Mouse (Mus musculus) embryonic facial prominence, embryonic 14.5 days (tissue): ENCODE measurements around the gene Ccdc86. TPM values are rescaled to one million over a fixed set of nuclear protein-coding genes. Genes with fewer than 3 reads are reported as not detected.
A peak's percentile ranks its signal among the peaks of the same experiment; 100 is the strongest.

ENCODE experiments used
- ATAC-seq: fragments of 200-750 bp; cut with Nextera tagmentation; 2 replicates; pipeline ENCODE4 v1.8.0; 2017; ENCODE audit warnings: low read depth, moderate number of reproducible peaks, moderate TSS enrichment
- DNase-seq: peaks from one replicate; pipeline ENCODE4 v3.0.0-alpha.2; 2015; ENCODE audit warnings: low spot score
- H3K27ac ChIP-seq: fragments of 300-500 bp; sonication (generic); replicated peaks from 2 replicates; pipeline ENCODE4 v1.5.1; 2014; ENCODE audit warnings: low read depth, mild to moderate bottlenecking, low read length, moderate library complexity
- H3K27me3 ChIP-seq: fragments of 300-500 bp; sonication (generic); replicated peaks from 2 replicates; pipeline ENCODE4 v1.6.1; 2014; ENCODE audit warnings: low read length; ENCODE audit not compliant: control insufficient read depth, insufficient read depth
- H3K36me3 ChIP-seq: fragments of 300-500 bp; sonication (generic); 2 replicates; pipeline ENCODE4 v1.6.1; 2014; ENCODE audit warnings: low read length, mixed read lengths; ENCODE audit not compliant: control insufficient read depth, insufficient read depth
- H3K4me1 ChIP-seq: fragments of 300-500 bp; sonication (generic); 2 replicates; pipeline ENCODE4 v1.6.1; 2014; ENCODE audit warnings: antibody characterized with exemption, low read length; ENCODE audit not compliant: control insufficient read depth, insufficient read depth
- H3K4me2 ChIP-seq: fragments of 300-500 bp; sonication (generic); 2 replicates; pipeline ENCODE4 v1.6.1; 2014; ENCODE audit warnings: low read depth, mild to moderate bottlenecking, low read length, moderate library complexity, mixed read lengths
- H3K4me3 ChIP-seq: fragments of 300-500 bp; sonication (generic); 2 replicates; pipeline ENCODE4 v1.5.1; 2014; ENCODE audit warnings: low read depth, mild to moderate bottlenecking, low read length
- H3K9ac ChIP-seq: fragments of 300-500 bp; sonication (generic); 2 replicates; pipeline ENCODE4 v1.6.1; 2014; ENCODE audit warnings: low read depth, mild to moderate bottlenecking, low read length, moderate library complexity, mixed read lengths
- H3K9me3 ChIP-seq: fragments of 300-500 bp; sonication (generic); 2 replicates; pipeline ENCODE4 v1.6.1; 2016; ENCODE audit warnings: low read length; ENCODE audit not compliant: control insufficient read depth
- WGBS: fragments of 180-500 bp; shearing (Covaris S2); extraction: QIAGEN DNeasy Blood & Tissue Kit; methylation state at CpG from one replicate; pipeline ENCODE4 v1.1.7; 2014; 5-methylcytosine and 5-hydroxymethylcytosine counted together
- polyA plus RNA-seq: library from polyadenylated mRNA; unstranded; fragments of >200 nt; fragmentation: Nextera tagmentation; extraction: Ambion mirVana; gene quantifications from 2 replicates; pipeline ENCODE4 v1.2.1, GENCODE M21; 2014

Gene Ccdc86
- polyA plus RNA-seq, 1 experiment from 2014 or later = 22.4 TPM

DNA sequence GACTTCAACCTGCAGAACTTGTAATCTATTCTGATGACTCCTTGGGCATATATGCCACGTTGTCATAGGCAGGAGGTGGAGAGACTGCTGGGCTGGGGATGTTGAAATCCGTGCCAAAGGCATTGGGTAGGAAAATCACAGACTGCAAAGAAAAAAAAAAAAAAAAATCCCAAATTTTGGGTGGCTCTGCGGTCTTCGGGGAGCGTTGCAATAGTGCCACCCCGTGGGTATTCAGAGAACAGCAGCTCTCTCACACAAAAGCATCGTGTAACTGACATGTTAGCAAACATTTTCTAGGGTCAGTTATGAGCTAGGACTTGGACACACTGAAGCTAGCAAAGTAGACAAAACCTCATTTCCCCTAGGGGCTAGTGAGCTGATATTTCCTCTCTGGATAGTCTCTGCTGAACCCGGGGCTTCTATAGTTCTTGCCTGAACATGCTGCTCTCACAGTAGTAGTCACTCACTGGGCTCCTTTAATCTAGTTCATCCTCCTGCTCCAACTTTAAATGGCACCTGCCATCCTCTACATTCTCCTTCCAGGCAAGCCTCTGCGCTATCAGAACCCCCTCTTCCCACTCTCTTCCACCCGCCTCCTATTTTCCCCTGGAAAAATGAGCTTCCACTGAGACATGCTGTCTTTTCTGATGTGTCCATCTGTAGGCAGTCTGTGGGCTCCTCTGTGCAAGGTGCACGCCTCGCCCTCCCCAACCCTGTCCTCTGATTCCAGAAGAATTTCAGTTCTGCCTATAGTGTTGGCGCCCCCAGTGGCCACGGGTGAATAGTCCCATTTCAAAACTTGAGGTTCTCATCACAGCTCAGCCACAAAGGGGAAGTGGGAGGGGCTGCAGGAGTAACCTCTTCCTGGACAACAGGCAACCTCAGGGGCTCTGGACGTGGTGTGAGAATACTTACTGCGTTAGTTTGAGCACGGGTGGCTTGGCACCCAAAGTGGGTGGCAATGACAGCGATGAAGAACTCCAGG is 30.4 kb upstream of the Ccdc86 start:
- ATAC-seq = no peak
- Histone ChIP-seq H3K4me3 (no peak overlapping the region), H3K9ac (no peak overlapping the region), H3K36me3 (no peaks in the 10 kb centered on the region), H3K4me1 (0 out of 2 replicates have a peak, but pooled peaks cover 5% of the 10 kb centered on the region), H3K4me2 (peak overlapping the region; percentile 13; the same call in 1 of the 2 replicates), H3K27ac (no peak overlapping the region), H3K27me3 (no peaks in the 10 kb centered on the region), H3K9me3 (no peaks in the 10 kb centered on the region)
- 14% methylated on average over 18 of the region's 18 CpGs for WGBS
- DNase-seq = peak; percentile 55

DNA sequence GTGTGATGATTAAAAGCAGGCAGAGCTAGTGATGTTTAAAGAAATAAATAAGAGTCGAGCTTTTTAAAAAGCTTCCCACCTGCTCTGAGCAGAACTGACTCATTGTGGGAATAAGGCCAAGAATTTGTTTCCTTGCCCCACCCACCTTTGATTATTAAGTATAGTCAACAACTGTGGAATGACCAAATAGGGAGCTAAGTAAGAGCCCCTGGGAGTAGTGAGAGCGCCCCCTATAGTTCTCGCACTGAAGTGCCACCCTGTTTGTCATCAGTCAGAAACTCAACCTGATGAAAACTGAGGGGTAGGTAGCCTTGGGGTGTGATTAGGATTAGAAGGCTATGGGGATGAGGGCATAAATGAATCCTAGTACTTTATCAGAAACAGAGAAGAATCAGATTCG is 27.3 kb upstream of the Ccdc86 start:
- ATAC-seq = no peak
- H3K9me3 ChIP-seq = no peaks in the 10 kb centered on the region
- H3K27ac ChIP-seq = no peak overlapping the region
- H3K9ac ChIP-seq = no peak overlapping the region
- H3K4me2 ChIP-seq = no peak overlapping the region
- no peaks in the 10 kb centered on the region for H3K27me3 ChIP-seq
- DNase-seq = peak; percentile 42
- no peak overlapping the region for H3K4me3 ChIP-seq
- 0 out of 2 replicates have a peak, but pooled peaks cover 5% of the 10 kb centered on the region for H3K4me1 ChIP-seq
- 40% methylated on average over 4 of the region's 4 CpGs for WGBS
- H3K36me3 ChIP-seq = no peaks in the 10 kb centered on the region

DNA sequence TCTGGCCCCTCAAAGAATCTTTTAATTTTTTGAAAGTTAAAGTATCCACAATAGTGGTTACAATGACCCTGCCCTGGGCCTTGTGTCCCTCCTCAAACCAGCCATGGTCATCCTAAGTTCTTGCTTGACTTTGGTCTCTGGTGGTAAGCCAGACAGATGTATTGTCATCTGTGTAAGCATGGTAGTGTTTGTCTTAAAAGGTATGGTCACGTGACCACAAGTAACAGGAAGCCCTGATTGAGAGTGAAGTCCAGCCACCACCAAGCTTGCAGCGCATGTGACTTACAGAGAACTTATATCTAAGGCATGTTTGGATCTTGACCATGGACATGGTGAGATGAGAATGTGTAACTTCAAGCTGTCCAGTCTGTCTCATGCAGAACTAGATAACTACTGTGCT is 26.1 kb upstream of the Ccdc86 start:
- no peak overlapping the region for H3K4me2 ChIP-seq
- H3K4me3 ChIP-seq = no peak overlapping the region
- no peak overlapping the region for H3K9ac ChIP-seq
- WGBS = 79% methylated on average over 2 of the region's 2 CpGs
- 0 out of 2 replicates have a peak, but pooled peaks cover 5% of the 10 kb centered on the region for H3K4me1 ChIP-seq
- no peaks in the 10 kb centered on the region for H3K36me3 ChIP-seq
- H3K27ac ChIP-seq = no peak overlapping the region
- no peaks in the 10 kb centered on the region for H3K27me3 ChIP-seq
- no peak for DNase-seq
- no peak for ATAC-seq
- no peaks in the 10 kb centered on the region for H3K9me3 ChIP-seq

DNA sequence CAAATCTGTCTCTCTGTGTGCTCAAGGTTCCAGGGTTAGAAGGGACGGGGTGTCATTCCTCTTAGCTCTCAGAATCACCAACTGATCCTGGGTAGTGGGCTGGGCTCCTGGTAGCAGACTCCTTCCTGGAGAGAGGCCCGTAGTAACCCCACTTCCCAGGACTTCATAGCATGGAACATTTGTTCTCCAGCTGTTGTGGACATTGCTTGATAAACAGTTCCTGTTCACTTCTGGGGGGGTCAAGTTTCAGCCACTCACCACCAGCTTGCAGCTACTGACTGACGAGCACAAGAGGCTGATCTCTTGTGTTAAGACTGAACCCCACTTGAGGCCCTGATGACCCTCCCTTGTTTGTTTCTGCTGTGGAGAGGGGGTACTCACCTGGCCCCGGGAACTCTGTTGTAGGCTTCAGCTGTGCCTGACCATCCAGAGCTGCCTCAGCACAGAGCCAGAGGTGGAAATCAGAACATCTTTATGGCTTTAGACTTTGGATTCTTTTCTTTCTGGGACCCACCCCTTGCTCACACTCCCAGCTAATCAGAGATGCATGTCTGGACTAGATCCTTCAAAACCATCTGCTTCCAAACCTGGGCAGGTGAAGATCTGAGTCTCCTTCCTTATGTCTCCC is 25.3 kb upstream of the Ccdc86 start, which contains the start of gene Ms4a10:
TSS of gene Ms4a10 (minus strand) at position 433 of the 628 bp plus-strand sequence.
- Histone ChIP-seq H3K9me3 (no peaks in the 10 kb centered on the region), H3K27me3 (no peaks in the 10 kb centered on the region), H3K36me3 (no peaks in the 10 kb centered on the region), H3K27ac (no peak within 1 kb of the TSS), H3K9ac (no peak within 1 kb of the TSS), H3K4me3 (no peak within 1 kb of the TSS), H3K4me2 (no peak within 1 kb of the TSS), H3K4me1 (0 out of 2 replicates have a peak, but pooled peaks cover 5% of the 10 kb centered on the region)
- 34% methylated on average over 4 of the region's 4 CpGs for WGBS
- ATAC-seq = peak; percentile 81
- peak; percentile 82 for DNase-seq

DNA sequence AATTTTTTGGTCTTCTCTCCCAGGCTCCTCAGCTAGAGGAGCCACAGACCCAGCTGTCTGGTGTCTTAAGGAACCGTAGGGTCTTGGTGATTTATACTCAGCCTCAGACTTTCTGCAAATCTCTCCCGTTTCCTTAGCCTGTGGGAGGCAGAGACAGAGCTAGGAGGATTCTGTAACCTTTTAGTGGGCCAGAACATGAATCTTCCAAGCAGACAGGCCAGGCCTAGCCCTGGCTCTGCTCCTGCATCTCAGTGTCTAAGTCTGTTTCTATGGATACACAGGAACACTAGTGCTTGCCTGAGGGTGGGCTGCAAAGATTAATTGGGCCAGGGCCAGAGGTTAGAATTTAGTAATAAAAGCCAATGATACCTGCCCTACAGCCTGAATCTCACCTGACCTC is 24.1 kb upstream of the Ccdc86 start:
- Histone ChIP-seq H3K4me1 (0 out of 2 replicates have a peak, but pooled peaks cover 5% of the 10 kb centered on the region), H3K4me2 (no peak overlapping the region), H3K4me3 (no peak overlapping the region), H3K36me3 (no peaks in the 10 kb centered on the region), H3K27ac (no peak overlapping the region), H3K9ac (no peak overlapping the region), H3K9me3 (no peaks in the 10 kb centered on the region), H3K27me3 (no peaks in the 10 kb centered on the region)
- DNase-seq (no peak), ATAC-seq (no peak)
- WGBS = 52% methylated on average over 2 of the region's 2 CpGs

DNA sequence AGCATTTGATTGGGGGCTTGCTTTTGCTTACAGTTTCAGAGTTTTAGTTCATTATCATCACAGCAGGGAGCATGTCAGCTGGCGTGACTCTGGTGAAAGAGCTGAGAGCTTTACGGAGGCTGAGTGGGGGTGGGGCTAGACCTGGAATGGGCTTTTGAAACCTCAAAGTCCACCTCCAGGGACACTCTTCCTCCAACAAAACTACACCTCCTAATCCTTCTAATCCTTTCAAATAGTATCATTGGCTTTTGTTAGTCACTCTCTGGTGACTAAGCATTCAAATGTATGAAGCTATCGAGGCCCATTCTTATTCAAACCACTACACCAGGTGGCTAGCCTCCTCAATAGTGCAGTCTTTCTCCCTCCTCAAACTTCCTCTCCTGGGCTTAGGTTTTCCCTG is 23.6 kb upstream of the Ccdc86 start:
- no peak overlapping the region for H3K27ac ChIP-seq
- no peaks in the 10 kb centered on the region for H3K36me3 ChIP-seq
- H3K9me3 ChIP-seq = no peaks in the 10 kb centered on the region
- DNase-seq (no peak), ATAC-seq (no peak)
- H3K4me1 ChIP-seq = no peaks in the 10 kb centered on the region
- no peak overlapping the region for H3K4me3 ChIP-seq
- 52% methylated on average over 3 of the region's 3 CpGs for whole genome bisulfite sequencing
- H3K4me2 ChIP-seq = no peak overlapping the region
- H3K9ac ChIP-seq = no peak overlapping the region
- no peaks in the 10 kb centered on the region for H3K27me3 ChIP-seq

DNA sequence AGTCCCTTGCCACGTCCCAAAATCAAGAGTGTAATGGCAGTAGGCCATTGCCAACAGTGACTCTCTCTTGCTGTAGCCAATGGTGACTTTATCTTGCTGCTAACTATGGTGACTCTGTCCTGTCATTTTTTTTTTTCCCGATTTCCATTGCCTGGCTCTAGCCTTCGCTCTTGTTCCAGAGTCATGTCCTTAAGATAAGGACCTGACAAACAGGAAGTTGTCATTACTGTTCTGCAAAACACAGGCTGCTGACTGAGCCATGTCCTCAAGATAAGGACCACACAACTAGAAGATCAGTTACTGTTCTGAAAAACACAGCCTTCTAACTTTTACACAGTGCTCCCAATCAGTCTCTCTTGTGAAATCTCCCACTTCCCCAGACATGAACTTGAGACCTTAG is 21.4 kb upstream of the Ccdc86 start:
- ATAC-seq (no peak), DNase-seq (no peak)
- no peaks in the 10 kb centered on the region for H3K27me3 ChIP-seq
- no peaks in the 10 kb centered on the region for H3K9me3 ChIP-seq
- no peak overlapping the region for H3K4me2 ChIP-seq
- H3K36me3 ChIP-seq = no peaks in the 10 kb centered on the region
- WGBS = 79% methylated on average over 3 of the region's 3 CpGs
- no peak overlapping the region for H3K4me3 ChIP-seq
- H3K9ac ChIP-seq = no peak overlapping the region
- no peaks in the 10 kb centered on the region for H3K4me1 ChIP-seq
- H3K27ac ChIP-seq = no peak overlapping the region

DNA sequence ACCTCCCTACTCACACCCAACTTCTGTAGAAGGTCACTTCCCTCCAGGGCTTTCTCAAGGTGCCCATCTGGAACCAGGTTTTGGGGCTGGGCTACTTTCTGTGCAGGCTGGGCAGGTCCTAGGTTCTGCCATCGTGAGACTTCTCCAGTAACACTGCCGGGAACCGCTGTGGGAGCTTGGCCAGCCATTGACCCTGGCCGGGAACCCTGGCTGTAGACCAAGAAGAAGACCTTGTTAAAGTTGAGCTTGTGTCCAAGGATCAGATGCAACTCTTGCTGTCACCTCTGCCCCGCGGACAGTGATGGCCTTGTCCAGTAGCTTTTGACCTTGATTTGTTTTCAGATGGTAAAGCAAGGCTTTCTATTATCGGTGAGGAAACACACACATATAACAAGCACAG is 19.5 kb upstream of the Ccdc86 start:
- Histone ChIP-seq H3K27ac (no peak overlapping the region), H3K9me3 (no peaks in the 10 kb centered on the region), H3K4me3 (no peak overlapping the region), H3K36me3 (no peaks in the 10 kb centered on the region), H3K4me1 (no peaks in the 10 kb centered on the region), H3K9ac (no peak overlapping the region), H3K4me2 (no peak overlapping the region), H3K27me3 (no peaks in the 10 kb centered on the region)
- DNase-seq (no peak), ATAC-seq (no peak)
- 90% methylated on average over 7 of the region's 7 CpGs for WGBS
